Mouse (Mus musculus): ENCODE results near the gene Capza2.

GRCm38 (mm10) chr6:17666024-17666423 lies 30.0 kb downstream of the Capza2 start:
- TF ChIP-seq EP300 (optimal IDR thresholded peaks at IDR 0.05), result no peak
- no peak for TF ChIP-seq CTCF (IDR thresholded peaks at IDR 0.05; ENCODE audit: low read depth)
